Mouse (Mus musculus) naive thymus-derived CD4-positive, alpha-beta T cell, adult 2 months (primary cell): Measurements from ENCODE around the gene Limch1.

Source experiments
- DNase-seq: peaks from one replicate; pipeline ENCODE4 v3.0.0-alpha.2; 2011; ENCODE audit warnings: low read depth

Limch1 gene

GRCm38 (mm10) chr5:66934585-66934984 lies 189.0 kb downstream of the Limch1 start:
- DNase-seq: no peak

- no peak for DNase-seq
Observed at GRCm38 (mm10) chr5:66937376-66937775, 191.7 kb downstream of the Limch1 start.

GRCm38 (mm10) chr5:66941710-66942450 lies 196.3 kb downstream of the Limch1 start:
- DNase-seq: no peak

GRCm38 (mm10) chr5:66942922-66943321 lies 197.3 kb downstream of the Limch1 start:
- DNase-seq: no peak

GRCm38 (mm10) chr5:66943521-66943920 lies 197.9 kb downstream of the Limch1 start:
- DNase-seq: no peak

GRCm38 (mm10) chr5:66947958-66948357 lies 202.3 kb downstream of the Limch1 start:
- no peak for DNase-seq

GRCm38 (mm10) chr5:66949098-66949692 lies 203.6 kb downstream of the Limch1 start:
- no peak for DNase-seq

- no peak for DNase-seq
Observed at GRCm38 (mm10) chr5:66953375-66953774, 207.7 kb downstream of the Limch1 start.

- DNase-seq: no peak
Observed at GRCm38 (mm10) chr5:66953971-66954644, 208.5 kb downstream of the Limch1 start.

- no peak for DNase-seq
Observed at GRCm38 (mm10) chr5:66955245-66955644, 209.6 kb downstream of the Limch1 start.

- DNase-seq: no peak
Observed at GRCm38 (mm10) chr5:66957656-66958055, 212.0 kb downstream of the Limch1 start.

GRCm38 (mm10) chr5:66958118-66958517 lies 212.5 kb downstream of the Limch1 start:
- DNase-seq: no peak

- DNase-seq: no peak
Observed at GRCm38 (mm10) chr5:66959968-66960367, 214.3 kb downstream of the Limch1 start.

GRCm38 (mm10) chr5:66965442-66965841 lies 219.8 kb downstream of the Limch1 start:
- no peak for DNase-seq

GRCm38 (mm10) chr5:66967147-66967546 lies 221.5 kb downstream of the Limch1 start:
- DNase-seq: no peak

- DNase-seq: no peak
Observed at GRCm38 (mm10) chr5:66967646-66968045, 222.0 kb downstream of the Limch1 start.

GRCm38 (mm10) chr5:66968059-66968833 lies 222.6 kb downstream of the Limch1 start:
- no peak for DNase-seq

- DNase-seq: no peak
Observed at GRCm38 (mm10) chr5:66968925-66969711, 223.5 kb downstream of the Limch1 start.

GRCm38 (mm10) chr5:66975621-66976020 lies 230.0 kb downstream of the Limch1 start:
- DNase-seq: no peak

- no peak for DNase-seq
Observed at GRCm38 (mm10) chr5:66979332-66980218, 233.9 kb downstream of the Limch1 start.

- no peak for DNase-seq
Observed at GRCm38 (mm10) chr5:66980862-66981261, 235.2 kb downstream of the Limch1 start.
